Mouse (Mus musculus): ENCODE results near the gene Gm9945. TPM values are rescaled to one million over a fixed set of nuclear protein-coding genes. Genes with fewer than 3 reads are reported as not detected.

The Gm9945 gene
- total and polyA plus RNA-seq, 3 experiments, result not detected

- TF ChIP-seq JUND (conservative IDR thresholded peaks at IDR 0.05; ENCODE audit: low read depth, low read length) (no peak), NRF1 (IDR thresholded peaks at IDR 0.05; ENCODE audit: low read depth, low read length) (no peak), UBTF (IDR thresholded peaks at IDR 0.05; ENCODE audit: low read depth, low read length) (peak; percentile 77; the same call in 1 of the 2 replicates), ZKSCAN1 (IDR thresholded peaks at IDR 0.05; ENCODE audit: borderline replicate concordance, low read depth, low read length) (no peak), ELF1 (IDR thresholded peaks at IDR 0.05; ENCODE audit: low read depth, low read length) (peak; percentile 95), HCFC1 (IDR thresholded peaks at IDR 0.05; ENCODE audit: low read depth, low read length) (peak; percentile 86), ZC3H11A (IDR thresholded peaks at IDR 0.05; ENCODE audit: low read depth, low read length) (no peak), MAFK (IDR thresholded peaks at IDR 0.05; ENCODE audit: insufficient replicate concordance, low read length) (no peak), SIN3A (IDR thresholded peaks at IDR 0.05; ENCODE audit: low read length) (peak; percentile 89), MAX (IDR thresholded peaks at IDR 0.05; ENCODE audit: low read length) (no peak; the same call in 1 of the 2 replicates), POLR2A (IDR thresholded peaks at IDR 0.05; ENCODE audit: low read depth, low read length) (peak; percentile 93), CTCF (conservative IDR thresholded peaks at IDR 0.05 in 1 of 2, IDR thresholded peaks at IDR 0.05 in 1 of 2; ENCODE audit: low read depth in 2 of 2, low read length in 2 of 2) (no peak), BHLHE40 (IDR thresholded peaks at IDR 0.05; ENCODE audit: low read depth, low read length) (peak; percentile 80), RCOR1 (conservative IDR thresholded peaks at IDR 0.05; ENCODE audit: low read depth, low read length) (no peak), ZNF384 (IDR thresholded peaks at IDR 0.05; ENCODE audit: low read depth, low read length) (peak; percentile 98), MYC (IDR thresholded peaks at IDR 0.05; ENCODE audit: low read depth, low read length) (peak; percentile 75; the same call in 1 of the 2 replicates), CHD2 (IDR thresholded peaks at IDR 0.05; ENCODE audit: low read length) (no peak), JUN (IDR thresholded peaks at IDR 0.05; ENCODE audit: insufficient read depth, low read depth, low read length) (peak; percentile 52; the same call in 1 of the 2 replicates)
Measured at GRCm38 (mm10) chr11:53430670-53431346, 49.2 kb upstream of the Gm9945 start, which contains the start of the genes Uqcrq and Gdf9 (continued).

- Histone ChIP-seq H3K36me3 (replicated peaks in 1 of 2; ENCODE audit: control insufficient read depth in 1 of 2, insufficient read depth in 1 of 2, low read length in 1 of 2) (peaks cover 12 to 26% of the 10 kb centered on the region in 2 experiments), H3K9ac (ENCODE audit: insufficient read depth, low read depth) (0 out of 2 replicates have a peak overlapping the region, but pooled peaks have one; percentile 14), H3K27ac (ENCODE audit: insufficient read depth, low read depth) (no peak overlapping the region), H3K9me3 (replicated peaks; ENCODE audit: low read length) (no peaks in the 10 kb centered on the region), H3K4me1 (ENCODE audit: control insufficient read depth in 1 of 2, insufficient read depth in 2 of 2) (peaks cover 14 to 28% of the 10 kb centered on the region in 2 experiments), H3K4me3 (replicated peaks in 1 of 3; ENCODE audit: low read depth in 2 of 3, low read length in 2 of 3, poor library complexity in 1 of 3) (peak overlapping the region; percentile 28 to 49 (median 44)), H3K27me3 (replicated peaks) (peaks cover 3% of the 10 kb centered on the region), H3K79me2 (replicated peaks; ENCODE audit: control insufficient read depth, extremely low read depth, insufficient read depth, poor library complexity, severe bottlenecking) (peaks cover 18% of the 10 kb centered on the region), H3K4me2 (ENCODE audit: insufficient read depth, low read depth, poor library complexity, severe bottlenecking) (peak overlapping the region; percentile 63)
- no peak for TF ChIP-seq JUN (IDR thresholded peaks at IDR 0.05; ENCODE audit: insufficient read depth, low read depth, low read length)
- TF ChIP-seq NELFE (IDR thresholded peaks at IDR 0.05; ENCODE audit: low read depth, low read length), result 0 out of 2 replicates have a peak, but pooled peaks have one; percentile 53
- TF ChIP-seq CHD1 (IDR thresholded peaks at IDR 0.05; ENCODE audit: low read depth, low read length), result no peak
- no peak for TF ChIP-seq MAX (IDR thresholded peaks at IDR 0.05; ENCODE audit: low read length)
- 0 out of 2 replicates have a peak, but pooled peaks have one; percentile 45 for TF ChIP-seq MXI1 (IDR thresholded peaks at IDR 0.05; ENCODE audit: low read depth, low read length)
- no peak for TF ChIP-seq SIN3A (IDR thresholded peaks at IDR 0.05; ENCODE audit: low read length)
- dilution Hi-C loops (cut with MboI; ENCODE audit: extremely low pct_ligation_motif_present, extremely low pct_unique_long_range_greater_than_20kb, low sequenced_read_pairs), result no loop called here
- in situ Hi-C loops (cut with MboI; ENCODE audit: low pct_ligation_motif_present, low pct_unique_long_range_greater_than_20kb, low sequenced_read_pairs), result no loop called here
- no peak for DNase-seq (ENCODE audit: extremely low read depth)
Measured at GRCm38 (mm10) chr11:53431347-53432056, 48.5 kb upstream of the Gm9945 start.

All from CH12.LX (cell line).